Mouse (Mus musculus) E14TG2a.4 (cell line): ENCODE results near the gene Gm5134.
A peak's percentile ranks its signal among the peaks of the same experiment; 100 is the strongest.

ENCODE experiments used
- H3K27me3 ChIP-seq: 2 replicates; pipeline ENCODE4 v1.6.1; 2014; ENCODE audit warnings: low read length, control low read depth; ENCODE audit not compliant: insufficient read depth
- H3K36me3 ChIP-seq: 2 replicates; pipeline ENCODE4 v1.6.1; 2014; ENCODE audit warnings: low read length, control low read depth; ENCODE audit not compliant: insufficient read depth
- H3K4me1 ChIP-seq: replicated peaks from 2 replicates; pipeline ENCODE4 v1.6.1; 2014; ENCODE audit warnings: low read depth, low read length, control low read depth
- H3K4me3 ChIP-seq: replicated peaks from 2 replicates; pipeline ENCODE4 v1.5.1; 2014; ENCODE audit warnings: mild to moderate bottlenecking, low read length
- H3K9me3 ChIP-seq: 2 replicates; pipeline ENCODE4 v1.6.1; 2014; ENCODE audit warnings: low read length, control low read depth
- CTCF ChIP-seq: conservative IDR thresholded peaks from 2 replicates; pipeline ENCODE4 v1.5.1; 2014; ENCODE audit warnings: low read length
- NANOG ChIP-seq: IDR thresholded peaks from 2 replicates; pipeline ENCODE4 v1.6.1; 2014; ENCODE audit warnings: borderline replicate concordance, low read length, mixed read lengths
- POU5F1 ChIP-seq: IDR thresholded peaks from 2 replicates; pipeline ENCODE4 v1.6.1; 2014; ENCODE audit warnings: low read length, borderline replicate concordance

The Gm5134 gene

DNA sequence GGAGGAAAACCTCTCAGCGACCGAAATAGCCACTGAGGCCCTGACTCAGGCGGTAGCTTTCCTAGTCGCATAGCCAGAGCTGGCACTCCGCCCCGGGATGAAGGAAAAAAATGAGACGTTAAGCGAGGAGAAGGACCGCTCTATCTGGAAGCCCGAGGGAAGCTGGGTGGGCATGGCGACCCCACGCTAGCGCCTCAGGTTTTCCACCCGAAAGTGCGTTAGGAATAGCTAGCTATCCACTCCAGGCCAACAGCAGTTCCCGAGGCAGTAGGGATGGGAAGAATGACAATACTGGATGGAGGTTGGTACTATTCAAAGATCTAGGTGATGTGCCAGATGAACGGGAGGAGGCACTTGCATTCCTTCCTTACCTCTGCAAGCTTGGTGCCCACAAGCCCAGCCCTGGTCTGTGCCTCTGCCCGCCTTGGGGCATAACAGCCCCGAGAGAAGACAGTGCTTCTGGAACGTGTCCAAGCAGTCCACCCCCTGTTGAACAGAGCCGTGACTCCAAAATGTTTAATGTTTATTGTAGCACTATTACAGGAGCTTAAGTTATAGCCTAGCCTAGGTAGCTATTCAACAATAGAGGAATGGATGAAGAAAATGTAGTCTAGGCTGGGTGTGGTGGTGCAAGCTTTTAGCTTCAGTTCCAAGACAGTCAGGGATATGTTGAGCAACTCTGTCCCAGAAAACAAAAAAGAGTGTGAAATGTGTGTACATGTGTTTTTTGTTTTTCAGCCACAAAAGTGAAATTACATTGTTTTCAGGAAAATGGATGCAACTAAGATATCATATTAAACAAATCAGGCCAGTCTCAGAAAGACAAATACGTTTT, 32.4 kb upstream of the Gm5134 start:
- H3K36me3 ChIP-seq: peaks cover 74% of the 10 kb centered on the region
- peaks cover 59% of the 10 kb centered on the region for H3K4me1 ChIP-seq
- no peaks in the 10 kb centered on the region for H3K27me3 ChIP-seq
- no peak for TF ChIP-seq POU5F1
- TF ChIP-seq NANOG: no peak
- TF ChIP-seq CTCF: no peak
- peak overlapping the region; percentile 98 for H3K4me3 ChIP-seq
- H3K9me3 ChIP-seq: no peaks in the 10 kb centered on the region

DNA sequence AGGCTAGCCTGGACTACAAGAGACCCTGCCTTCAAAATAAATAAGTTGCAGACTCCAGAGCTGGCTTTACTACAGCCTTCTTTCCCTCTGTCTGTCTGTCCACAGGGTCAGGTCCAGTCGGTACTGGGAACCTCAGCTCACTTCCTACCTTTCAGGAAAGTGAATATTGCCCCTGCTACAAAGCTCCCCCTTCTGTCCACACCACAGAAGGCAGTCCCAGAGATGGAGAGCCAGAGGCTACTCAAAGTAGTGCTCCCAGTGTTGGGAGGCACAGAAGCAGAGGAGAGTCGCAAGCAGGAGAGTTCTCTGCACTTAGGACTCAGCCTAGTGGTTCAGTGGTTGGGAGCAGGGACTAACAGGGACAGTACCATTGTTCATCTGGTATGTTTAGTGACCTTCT, 30.0 kb upstream of the Gm5134 start:
- Histone ChIP-seq H3K4me1 (peaks cover 51% of the 10 kb centered on the region), H3K36me3 (peaks cover 74% of the 10 kb centered on the region), H3K9me3 (no peaks in the 10 kb centered on the region), H3K4me3 (no peak overlapping the region), H3K27me3 (no peaks in the 10 kb centered on the region)
- TF ChIP-seq POU5F1 (no peak), CTCF (peak; percentile 30; the same call in 1 of the 2 replicates)

DNA sequence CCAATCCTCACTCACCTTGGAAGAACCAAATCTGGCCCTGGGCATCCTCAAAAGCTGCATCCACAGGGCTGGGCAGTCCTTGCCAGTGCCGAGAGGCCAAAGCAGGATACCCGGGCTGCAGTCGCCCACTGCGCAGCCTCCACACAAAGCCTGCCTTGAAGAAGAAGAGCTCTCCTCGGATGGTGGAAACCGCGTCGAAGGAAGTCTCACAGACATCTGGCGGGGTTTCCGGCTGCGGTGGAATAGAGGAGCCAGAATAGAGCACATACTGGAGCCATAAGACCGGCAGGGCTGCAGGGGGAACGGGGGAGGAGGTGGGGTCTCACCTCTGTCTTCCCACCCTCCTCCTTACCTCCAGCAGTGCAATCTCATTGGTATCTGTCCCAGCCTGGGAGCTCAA, 27.9 kb upstream of the Gm5134 start:
- no peaks in the 10 kb centered on the region for H3K9me3 ChIP-seq
- TF ChIP-seq POU5F1 (no peak), NANOG (no peak), CTCF (no peak)
- peaks cover 74% of the 10 kb centered on the region for H3K36me3 ChIP-seq
- peaks cover 11% of the 10 kb centered on the region; the same call in 1 of the 2 replicates for H3K27me3 ChIP-seq
- H3K4me3 ChIP-seq: peak overlapping the region; percentile 10; the same call in 1 of the 2 replicates
- peaks cover 56% of the 10 kb centered on the region for H3K4me1 ChIP-seq

DNA sequence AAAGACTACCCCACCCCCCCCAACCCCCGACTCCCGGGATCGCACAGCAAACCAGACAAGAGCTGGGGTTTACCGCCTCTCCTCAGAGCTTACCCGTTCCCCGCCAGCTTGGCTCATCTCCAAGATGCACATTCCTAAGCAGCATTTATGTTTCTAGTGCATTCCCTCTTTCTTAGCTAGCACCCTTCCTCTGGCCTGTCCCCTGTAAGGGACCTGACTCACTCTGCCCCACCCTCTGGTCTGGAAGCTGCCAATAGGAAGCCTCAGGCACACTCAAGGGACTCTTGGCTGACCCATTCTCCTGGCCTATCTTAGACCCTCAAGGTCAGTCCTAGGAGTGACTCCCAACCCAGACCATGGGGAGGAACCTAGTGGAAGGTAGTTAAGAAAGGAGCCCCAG, 24.0 kb upstream of the Gm5134 start:
- TF ChIP-seq NANOG (no peak), CTCF (no peak), POU5F1 (no peak)

DNA sequence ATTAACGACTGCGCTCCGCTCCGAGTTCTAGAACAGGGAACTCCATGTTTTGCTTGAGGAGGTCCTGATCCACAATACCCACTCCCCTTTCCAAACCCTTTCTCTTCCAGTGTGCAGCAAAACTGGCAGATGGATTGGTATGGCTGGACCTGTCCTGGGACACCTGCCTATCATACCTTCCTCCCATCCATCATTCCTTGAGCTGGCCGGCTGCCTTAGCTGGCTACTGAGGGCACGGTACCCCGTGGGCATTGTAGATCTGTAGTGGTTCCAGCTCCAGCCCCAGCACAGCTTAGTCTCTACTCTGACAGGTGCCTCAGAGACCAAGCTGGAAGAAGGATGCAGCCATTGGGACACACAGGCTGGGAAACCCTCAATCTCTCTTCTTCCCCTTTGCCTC, 23.0 kb upstream of the Gm5134 start:
- Histone ChIP-seq H3K27me3 (peaks cover 12% of the 10 kb centered on the region; the same call in 1 of the 2 replicates), H3K36me3 (peaks cover 37% of the 10 kb centered on the region), H3K4me3 (peak overlapping the region; percentile 90)

More for the DNA sequence above, 24.0 kb upstream of the Gm5134 start:
- H3K36me3 ChIP-seq: peaks cover 45% of the 10 kb centered on the region
- H3K27me3 ChIP-seq: peaks cover 12% of the 10 kb centered on the region; the same call in 1 of the 2 replicates
- peak overlapping the region; percentile 61 for H3K4me3 ChIP-seq
- peaks cover 73% of the 10 kb centered on the region for H3K4me1 ChIP-seq
- no peaks in the 10 kb centered on the region for H3K9me3 ChIP-seq

DNA sequence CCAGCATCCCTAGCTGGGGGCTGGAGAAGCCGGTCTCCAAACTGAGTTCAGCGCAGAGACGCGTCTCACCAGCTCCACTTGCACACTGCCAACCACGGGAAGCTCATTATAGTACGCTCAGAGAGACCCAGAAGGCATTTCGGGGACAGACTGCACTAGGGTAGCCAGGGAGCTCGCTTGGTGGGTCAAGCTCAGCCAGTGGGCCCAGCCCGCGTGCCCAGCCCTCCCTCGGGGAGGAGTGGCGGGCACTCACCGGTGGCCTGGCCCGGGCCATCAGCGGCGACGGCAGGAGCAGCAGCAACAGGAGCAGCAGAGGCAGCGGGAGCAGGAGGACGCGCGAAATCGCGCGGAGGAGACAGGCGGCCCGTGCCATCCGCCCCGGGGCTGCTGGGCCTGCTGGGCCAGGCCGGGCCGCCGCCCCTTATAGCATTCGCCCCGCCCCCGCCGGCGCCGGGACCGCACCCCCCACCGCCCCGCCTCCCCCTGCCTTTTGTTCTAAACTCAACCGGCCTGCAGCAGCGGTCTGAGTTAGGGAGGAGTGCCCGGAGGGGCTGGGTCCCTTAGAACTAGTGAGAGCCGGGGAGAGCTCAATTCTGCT, 22.1 kb upstream of the Gm5134 start:
- H3K4me3 ChIP-seq: peak overlapping the region; percentile 90
- no peak for TF ChIP-seq CTCF
- no peak for TF ChIP-seq POU5F1
- no peak for TF ChIP-seq NANOG

More for the DNA sequence above, 23.0 kb upstream of the Gm5134 start:
- Histone ChIP-seq H3K4me1 (peaks cover 71% of the 10 kb centered on the region), H3K9me3 (no peaks in the 10 kb centered on the region)
- TF ChIP-seq NANOG (no peak), CTCF (no peak), POU5F1 (no peak)

DNA sequence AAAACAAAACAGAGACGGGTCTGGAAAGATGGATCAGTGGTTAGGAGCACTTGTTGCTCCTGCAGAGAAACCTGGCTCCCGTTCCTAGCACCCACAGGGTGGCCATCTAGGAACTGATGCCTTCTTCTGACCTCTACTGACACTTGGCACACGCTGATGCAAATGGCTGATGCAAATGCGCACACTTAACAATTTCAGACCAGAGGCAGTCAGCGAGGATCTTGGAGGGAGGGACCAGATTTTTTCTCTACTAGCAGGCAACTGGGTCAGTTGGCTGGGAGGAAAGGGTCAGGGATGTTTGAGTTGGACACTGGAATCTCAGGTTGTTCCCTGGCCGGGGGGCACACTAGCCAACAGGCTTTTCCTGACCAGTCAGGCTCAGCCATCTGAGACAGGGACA, 21.4 kb upstream of the Gm5134 start, which contains the start of gene Chchd10:
Gene Chchd10, plus strand, starts transcription at position 240 of the 400 bp plus-strand sequence.
- no peak for TF ChIP-seq NANOG
- TF ChIP-seq CTCF: no peak
- no peak for TF ChIP-seq POU5F1
- peaks cover 33% of the 10 kb centered on the region for H3K36me3 ChIP-seq

More for the DNA sequence above, 22.1 kb upstream of the Gm5134 start:
- H3K27me3 ChIP-seq: peaks cover 12% of the 10 kb centered on the region; the same call in 1 of the 2 replicates
- H3K36me3 ChIP-seq: peaks cover 37% of the 10 kb centered on the region
- no peaks in the 10 kb centered on the region for H3K9me3 ChIP-seq
- peaks cover 69% of the 10 kb centered on the region for H3K4me1 ChIP-seq

DNA sequence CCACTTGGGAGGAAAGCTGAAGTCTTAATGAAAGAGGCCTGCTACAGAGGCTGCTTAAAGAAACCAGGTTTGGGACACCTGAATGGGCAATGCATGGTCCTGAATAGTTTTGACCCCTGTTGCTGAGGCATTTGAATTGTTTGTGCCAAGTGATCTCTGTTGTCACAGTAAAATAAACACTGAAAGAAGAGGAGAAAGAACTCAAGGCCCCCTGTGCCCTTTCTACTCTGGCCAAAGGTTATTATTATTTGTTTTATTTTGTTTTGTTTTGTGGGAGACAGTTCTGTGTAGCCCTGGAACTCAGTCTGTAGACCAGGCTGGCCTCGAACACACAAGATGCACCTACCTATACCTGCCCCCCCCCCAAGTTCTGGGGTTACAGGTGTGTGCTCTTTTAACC, 19.3 kb upstream of the Gm5134 start:
- peak overlapping the region; percentile 97 for H3K4me3 ChIP-seq
- no peaks in the 10 kb centered on the region for H3K9me3 ChIP-seq
- peaks cover 70% of the 10 kb centered on the region for H3K4me1 ChIP-seq
- TF ChIP-seq POU5F1: no peak
- TF ChIP-seq NANOG: no peak
- TF ChIP-seq CTCF: no peak
- H3K27me3 ChIP-seq: peaks cover 12% of the 10 kb centered on the region; the same call in 1 of the 2 replicates
- peaks cover 29% of the 10 kb centered on the region for H3K36me3 ChIP-seq

More for the DNA sequence above, 21.4 kb upstream of the Gm5134 start, which contains the start of gene Chchd10:
- H3K4me3 ChIP-seq: peak within 1 kb of the TSS; percentile 90
- H3K27me3 ChIP-seq: peaks cover 12% of the 10 kb centered on the region; the same call in 1 of the 2 replicates
- H3K9me3 ChIP-seq: no peaks in the 10 kb centered on the region
- H3K4me1 ChIP-seq: peaks cover 66% of the 10 kb centered on the region
